Mouse (Mus musculus): ENCODE data around the gene Tnip2.

Gene Tnip2

GRCm38 (mm10) chr5:34513466-34514217 lies at the start of gene Tnip2:
Gene Tnip2 (minus strand): TSS chr5:34513991.
- DNase-seq (ENCODE audit: low spot score): peak; percentile 85

- DNase-seq (ENCODE audit: low spot score): no peak
Measured at GRCm38 (mm10) chr5:34551821-34552220, 38.0 kb upstream of the Tnip2 start.

GRCm38 (mm10) chr5:34550251-34550650 lies 36.5 kb upstream of the Tnip2 start:
- DNase-seq (ENCODE audit: low spot score): no peak

- DNase-seq (ENCODE audit: low spot score): no peak
Measured at GRCm38 (mm10) chr5:34549483-34550221, 35.9 kb upstream of the Tnip2 start.

GRCm38 (mm10) chr5:34549135-34549482 lies 35.3 kb upstream of the Tnip2 start:
- DNase-seq (ENCODE audit: low spot score): no peak

- DNase-seq (ENCODE audit: low spot score): no peak
Measured at GRCm38 (mm10) chr5:34547410-34547809, 33.6 kb upstream of the Tnip2 start.

GRCm38 (mm10) chr5:34543114-34543513 lies 29.3 kb upstream of the Tnip2 start:
- DNase-seq (ENCODE audit: low spot score): no peak

- DNase-seq (ENCODE audit: low spot score): no peak
Measured at GRCm38 (mm10) chr5:34542166-34542565, 28.4 kb upstream of the Tnip2 start.

- no peak for DNase-seq (ENCODE audit: low spot score)
Measured at GRCm38 (mm10) chr5:34539121-34539520, 25.3 kb upstream of the Tnip2 start.

GRCm38 (mm10) chr5:34538527-34538926 lies 24.7 kb upstream of the Tnip2 start:
- no peak for DNase-seq (ENCODE audit: low spot score)

- no peak for DNase-seq (ENCODE audit: low spot score)
Measured at GRCm38 (mm10) chr5:34538079-34538478, 24.3 kb upstream of the Tnip2 start.

GRCm38 (mm10) chr5:34535831-34536230 lies 22.0 kb upstream of the Tnip2 start:
- no peak for DNase-seq (ENCODE audit: low spot score)

GRCm38 (mm10) chr5:34534776-34535581 lies 21.2 kb upstream of the Tnip2 start:
- DNase-seq (ENCODE audit: low spot score): no peak

GRCm38 (mm10) chr5:34533820-34534219 lies 20.0 kb upstream of the Tnip2 start:
- DNase-seq (ENCODE audit: low spot score): no peak

- DNase-seq (ENCODE audit: low spot score): no peak
Measured at GRCm38 (mm10) chr5:34533066-34533465, 19.3 kb upstream of the Tnip2 start.

- DNase-seq (ENCODE audit: low spot score): no peak
Measured at GRCm38 (mm10) chr5:34530687-34531086, 16.9 kb upstream of the Tnip2 start.

GRCm38 (mm10) chr5:34530116-34530515 lies 16.3 kb upstream of the Tnip2 start:
- no peak for DNase-seq (ENCODE audit: low spot score)

GRCm38 (mm10) chr5:34528724-34529123 lies 14.9 kb upstream of the Tnip2 start:
- no peak for DNase-seq (ENCODE audit: low spot score)

GRCm38 (mm10) chr5:34527352-34527751 lies 13.6 kb upstream of the Tnip2 start:
- no peak for DNase-seq (ENCODE audit: low spot score)

- DNase-seq (ENCODE audit: low spot score): no peak
Measured at GRCm38 (mm10) chr5:34526477-34526775, 12.6 kb upstream of the Tnip2 start.

GRCm38 (mm10) chr5:34525663-34526476 lies 12.1 kb upstream of the Tnip2 start, which contains the start of gene Sh3bp2:
Gene Sh3bp2 (plus strand): TSS chr5:34525838.
- DNase-seq (ENCODE audit: low spot score): peak; percentile 85

GRCm38 (mm10) chr5:34524511-34524910 lies 10.7 kb upstream of the Tnip2 start:
- no peak for DNase-seq (ENCODE audit: low spot score)

Data from urinary bladder, postnatal 10 days (tissue).